Mouse (Mus musculus) lung, embryonic 16.5 days (tissue): ENCODE measurements around the gene Tnrc6a. TPM values are rescaled to one million over a fixed set of nuclear protein-coding genes. Genes with fewer than 3 reads are reported as not detected.
"Not testable (repeated sequence)": the region's sequence is repeated elsewhere in the genome, so short reads cannot be mapped to it uniquely, and the experiment has no call there.

Experiments used
- ATAC-seq: fragments of 200-750 bp; cut with Nextera tagmentation; 2 replicates; pipeline ENCODE4 v1.8.0; 2017; ENCODE audit warnings: low read depth, mild to moderate bottlenecking, moderate library complexity
- H3K27ac ChIP-seq: fragments of 300-500 bp; sonication (generic); 2 replicates; pipeline ENCODE4 v1.5.1; 2014; ENCODE audit warnings: mild to moderate bottlenecking, control low read depth, low read length
- H3K27me3 ChIP-seq: fragments of 300-500 bp; sonication (generic); 2 replicates; pipeline ENCODE4 v1.6.1; 2014; ENCODE audit warnings: low read depth, low read length, mixed read lengths; ENCODE audit not compliant: control insufficient read depth, insufficient read depth
- H3K36me3 ChIP-seq: fragments of 300-500 bp; sonication (generic); 2 replicates; pipeline ENCODE4 v1.6.1; 2014; ENCODE audit warnings: low read length; ENCODE audit not compliant: control insufficient read depth, insufficient read depth
- H3K4me1 ChIP-seq: fragments of 300-500 bp; sonication (generic); replicated peaks from 2 replicates; pipeline ENCODE4 v1.6.1; 2014; ENCODE audit warnings: low read length, mixed read lengths; ENCODE audit not compliant: control insufficient read depth, insufficient read depth
- H3K4me2 ChIP-seq: fragments of 300-500 bp; sonication (generic); 2 replicates; pipeline ENCODE4 v1.6.1; 2014; ENCODE audit warnings: low read depth, low read length, control low read depth
- H3K4me3 ChIP-seq: fragments of 300-500 bp; sonication (generic); 2 replicates; pipeline ENCODE4 v1.5.1; 2014; ENCODE audit warnings: mild to moderate bottlenecking, low read length, control low read depth
- H3K9ac ChIP-seq: fragments of 300-500 bp; sonication (generic); 2 replicates; pipeline ENCODE4 v1.6.1; 2014; ENCODE audit warnings: low read length, control low read depth
- H3K9me3 ChIP-seq: fragments of 300-500 bp; sonication (generic); 2 replicates; pipeline ENCODE4 v1.6.1; 2016; ENCODE audit warnings: low read length; ENCODE audit not compliant: control insufficient read depth
- WGBS: fragments of 180-500 bp; shearing (Covaris S2); extraction: QIAGEN DNeasy Blood & Tissue Kit; methylation state at CpG from one replicate; pipeline ENCODE4 v1.1.7; 2014; 5-methylcytosine and 5-hydroxymethylcytosine counted together
- polyA plus RNA-seq: library from polyadenylated mRNA; unstranded; fragments of >200 nt; fragmentation: Nextera tagmentation; extraction: Ambion mirVana; gene quantifications from 2 replicates; pipeline ENCODE4 v1.2.1, GENCODE M21; 2015

Gene Tnrc6a
- polyA plus RNA-seq, 1 experiment from 2014 or later = 41.9 TPM

DNA sequence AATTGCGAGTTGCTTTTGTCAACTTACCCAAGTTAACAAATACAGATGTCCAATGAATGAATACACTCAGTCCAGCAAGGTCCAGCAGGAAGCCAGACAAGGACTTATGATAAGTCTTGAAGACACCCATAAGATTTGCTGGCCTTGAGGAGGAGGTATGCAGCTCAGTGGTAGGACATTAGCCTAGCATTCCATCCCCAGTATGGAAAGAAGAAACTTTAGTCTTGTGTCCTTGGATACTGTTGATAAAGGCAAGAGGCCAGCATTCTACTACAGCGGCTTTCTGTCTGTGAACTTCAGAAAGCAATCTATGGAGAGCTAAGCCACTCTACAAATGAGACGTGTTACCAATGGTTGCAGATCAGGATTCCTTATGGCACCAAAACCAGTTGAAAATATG lies 22.4 kb upstream of the Tnrc6a start:
- Histone ChIP-seq H3K27ac (no peak overlapping the region), H3K4me3 (no peak overlapping the region), H3K9ac (no peak overlapping the region), H3K4me1 (peaks cover 21% of the 10 kb centered on the region), H3K36me3 (no peaks in the 10 kb centered on the region), H3K27me3 (no peaks in the 10 kb centered on the region), H3K9me3 (no peaks in the 10 kb centered on the region), H3K4me2 (no peak overlapping the region)
- no peak for ATAC-seq
- 79% methylated on average over 3 of the region's 3 CpGs for WGBS

DNA sequence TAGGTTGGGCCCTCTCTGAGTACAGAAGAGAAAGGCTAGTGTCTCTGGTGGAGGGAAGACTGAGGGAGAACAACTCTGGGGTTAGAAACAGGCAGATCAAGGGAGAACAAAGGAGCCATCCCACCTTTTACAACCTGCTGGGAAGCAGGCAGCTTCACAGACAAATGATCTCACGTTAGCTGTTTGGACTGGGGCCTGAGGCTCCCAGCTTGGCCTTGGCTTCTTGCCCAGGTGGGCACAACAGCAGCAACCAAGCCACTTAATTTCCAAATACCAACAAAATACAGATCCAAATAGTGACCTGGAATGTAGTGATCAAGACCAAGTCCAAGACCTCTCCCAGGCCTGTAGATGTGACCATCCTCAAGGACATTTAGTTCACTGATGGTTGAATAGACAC lies 18.3 kb upstream of the Tnrc6a start:
- not testable (repeated sequence) for H3K27ac ChIP-seq, H3K9ac ChIP-seq, ATAC-seq, H3K27me3 ChIP-seq, H3K36me3 ChIP-seq, H3K4me3 ChIP-seq, H3K4me2 ChIP-seq, H3K9me3 ChIP-seq
- H3K4me1 ChIP-seq = peaks cover 11% of the 10 kb centered on the region
- 21% methylated on average over 1 of the region's 1 CpGs for WGBS

DNA sequence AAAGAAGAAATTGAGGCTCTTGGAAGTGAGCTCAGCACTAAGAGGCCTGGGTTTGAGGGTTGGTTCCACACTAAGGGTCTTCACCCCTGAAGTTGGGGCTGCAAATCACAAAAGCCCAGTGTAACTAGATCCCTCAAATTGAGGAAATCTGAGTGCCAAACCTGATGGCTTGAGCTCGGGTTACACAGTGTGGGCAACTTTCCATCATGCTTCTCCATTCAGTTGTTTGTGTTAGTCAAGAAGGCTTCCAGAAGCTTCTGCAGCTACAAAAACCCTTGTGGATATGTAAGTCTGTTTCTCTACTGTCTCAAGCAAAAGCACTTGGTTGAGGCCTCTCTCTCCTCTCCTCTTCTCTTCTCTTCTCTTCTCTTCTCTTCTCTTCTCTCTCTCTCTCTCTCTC lies 17.8 kb upstream of the Tnrc6a start:
- Histone ChIP-seq H3K27ac (no peak overlapping the region), H3K4me3 (no peak overlapping the region), H3K27me3 (no peaks in the 10 kb centered on the region), H3K4me1 (peaks cover 16% of the 10 kb centered on the region), H3K9me3 (no peaks in the 10 kb centered on the region), H3K9ac (no peak overlapping the region), H3K4me2 (no peak overlapping the region), H3K36me3 (no peaks in the 10 kb centered on the region)
- WGBS = 43% methylated on average over 1 of the region's 1 CpGs
- no peak for ATAC-seq

DNA sequence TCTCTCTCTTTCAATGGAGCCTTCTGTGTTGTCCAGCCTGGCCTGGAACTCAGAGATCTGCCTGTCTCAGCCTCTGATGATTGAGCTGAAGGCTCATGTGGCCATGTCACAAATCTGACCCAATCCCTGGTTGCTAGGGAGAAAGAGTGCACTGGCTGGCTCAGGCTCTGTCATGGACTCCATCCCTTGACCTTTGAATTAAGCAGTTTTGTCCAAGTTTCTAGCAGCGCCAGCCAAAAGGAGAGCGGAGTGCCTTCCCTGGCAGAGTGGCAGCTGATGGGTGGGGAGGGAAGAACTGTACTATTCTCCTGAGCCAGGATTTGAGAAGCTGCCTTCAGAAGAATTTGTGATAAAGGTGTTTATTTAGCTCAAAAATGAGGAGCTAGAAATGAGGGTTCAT lies 17.4 kb upstream of the Tnrc6a start:
- Histone ChIP-seq H3K4me1 (peaks cover 19% of the 10 kb centered on the region), H3K9me3 (no peaks in the 10 kb centered on the region), H3K27ac (no peak overlapping the region), H3K36me3 (no peaks in the 10 kb centered on the region), H3K4me2 (no peak overlapping the region), H3K27me3 (no peaks in the 10 kb centered on the region), H3K4me3 (no peak overlapping the region), H3K9ac (no peak overlapping the region)
- WGBS = 77% methylated on average over 2 of the region's 2 CpGs
- ATAC-seq = no peak

DNA sequence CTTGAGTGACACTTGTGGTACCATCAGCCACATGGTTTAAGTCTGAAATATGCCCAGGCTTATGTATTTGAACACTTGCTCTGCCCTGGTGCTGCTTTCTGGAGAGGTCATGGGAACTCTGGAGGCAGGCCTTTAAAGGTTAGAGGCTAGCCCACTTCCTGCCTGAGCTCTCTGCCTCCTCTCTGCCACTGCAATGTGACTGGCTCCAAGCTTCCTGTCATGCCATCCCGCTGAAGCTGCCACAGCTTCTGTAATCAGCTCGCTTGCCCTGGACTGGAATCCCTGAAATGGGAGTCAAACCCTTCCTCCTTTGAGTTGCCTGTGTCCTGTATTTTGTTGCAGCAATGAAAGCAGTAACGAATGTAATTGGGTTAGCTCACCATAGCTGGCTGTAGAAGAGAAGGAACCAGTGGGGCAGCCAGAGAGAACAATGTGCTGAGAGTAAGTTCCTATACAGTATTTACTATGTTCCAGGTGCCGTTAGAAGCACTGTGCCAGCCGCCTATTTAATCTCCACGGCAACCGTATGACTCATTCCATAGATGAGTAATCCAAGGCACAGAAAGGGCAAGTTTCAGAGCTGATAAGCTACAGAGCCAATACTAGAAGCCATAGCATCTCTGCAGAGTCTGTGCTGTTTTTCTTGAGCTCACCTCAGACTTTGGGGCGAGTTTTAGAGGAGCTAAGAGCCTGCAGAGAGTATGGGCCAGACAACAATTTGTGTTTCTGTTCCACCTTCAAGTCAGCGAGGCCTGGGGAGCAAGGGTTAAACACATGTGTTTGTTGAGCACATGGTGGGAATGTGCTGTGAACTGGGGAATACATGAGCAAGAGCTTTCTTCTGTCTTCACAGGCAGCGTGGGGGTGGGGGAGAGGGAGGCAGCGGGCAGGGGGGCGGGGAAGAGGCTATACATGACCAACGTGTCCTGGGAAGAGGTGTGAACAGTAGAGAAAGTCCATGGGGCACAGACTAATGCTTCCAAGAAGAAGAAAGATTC lies 15.3 kb upstream of the Tnrc6a start:
- ATAC-seq = peak; percentile 80
- peak overlapping the region; percentile 28; the same call in 1 of the 2 replicates for H3K27ac ChIP-seq
- 45% methylated on average over 13 of the region's 13 CpGs for WGBS

DNA sequence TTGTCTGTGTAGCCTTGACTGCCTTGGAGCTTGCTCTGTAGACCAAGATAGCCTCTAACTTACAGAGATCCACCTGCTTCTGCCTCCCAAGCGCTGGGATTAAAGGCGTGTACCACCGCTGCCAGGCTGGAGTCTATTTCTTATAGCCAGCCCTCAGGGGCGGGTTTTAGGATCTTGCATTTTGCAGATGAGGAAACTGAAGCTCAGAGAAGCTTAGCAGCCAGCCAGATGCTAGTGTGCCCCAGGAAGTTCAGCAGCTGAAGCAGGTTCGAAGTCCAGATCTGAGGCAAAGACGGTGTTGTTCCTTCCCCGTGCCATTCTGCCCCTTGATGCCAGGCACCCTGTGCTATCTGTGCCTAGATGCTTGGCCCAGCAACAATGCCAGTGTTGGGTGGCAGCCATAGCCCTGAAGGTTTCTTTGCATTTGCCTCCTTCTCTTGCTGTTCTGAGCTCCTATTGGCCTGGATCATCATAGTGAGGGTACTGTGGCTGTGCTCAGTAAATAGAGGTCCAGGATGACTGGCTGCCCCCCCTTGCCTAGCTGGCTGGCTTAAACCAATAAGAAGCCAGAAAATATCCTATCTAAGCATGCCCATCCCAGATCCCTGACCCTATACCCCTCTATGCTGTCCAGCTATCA lies 14.2 kb upstream of the Tnrc6a start:
- H3K27me3 ChIP-seq = no peaks in the 10 kb centered on the region
- no peaks in the 10 kb centered on the region for H3K36me3 ChIP-seq
- WGBS = 89% methylated on average over 7 of the region's 7 CpGs
- no peak overlapping the region for H3K9ac ChIP-seq
- peaks cover 19% of the 10 kb centered on the region for H3K4me1 ChIP-seq
- no peak overlapping the region for H3K4me3 ChIP-seq
- H3K27ac ChIP-seq = no peak overlapping the region
- H3K4me2 ChIP-seq = no peak overlapping the region
- ATAC-seq = no peak
- no peaks in the 10 kb centered on the region for H3K9me3 ChIP-seq

More for the DNA sequence above, 15.3 kb upstream of the Tnrc6a start:
- H3K9ac ChIP-seq = no peak overlapping the region
- H3K27me3 ChIP-seq = no peaks in the 10 kb centered on the region
- no peak overlapping the region for H3K4me3 ChIP-seq
- peaks cover 19% of the 10 kb centered on the region for H3K4me1 ChIP-seq
- no peaks in the 10 kb centered on the region for H3K9me3 ChIP-seq
- no peaks in the 10 kb centered on the region for H3K36me3 ChIP-seq
- H3K4me2 ChIP-seq = no peak overlapping the region

DNA sequence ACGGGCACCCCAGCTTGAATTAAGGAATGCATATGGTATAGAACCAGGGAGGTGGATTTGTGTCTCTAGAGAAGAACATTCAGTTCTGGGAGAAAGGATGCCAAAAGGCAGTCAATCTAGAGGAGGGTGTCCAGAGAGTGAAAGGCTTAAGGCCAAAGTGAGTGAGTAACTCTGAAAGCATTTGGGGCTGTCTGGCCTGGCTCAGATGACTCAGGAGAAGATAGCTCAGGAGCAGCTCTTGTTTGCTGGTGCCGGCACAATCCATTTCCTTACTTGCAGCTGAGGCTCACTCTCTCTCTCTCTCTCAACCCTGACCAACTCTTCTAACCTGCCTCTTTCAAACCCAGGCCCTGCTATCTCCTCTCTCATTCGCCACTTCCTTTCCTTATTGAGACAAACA lies 13.6 kb upstream of the Tnrc6a start:
- 47% methylated on average over 3 of the region's 3 CpGs for WGBS
- H3K9ac ChIP-seq = no peak overlapping the region
- H3K4me1 ChIP-seq = peaks cover 16% of the 10 kb centered on the region
- no peak overlapping the region for H3K4me3 ChIP-seq
- no peaks in the 10 kb centered on the region for H3K36me3 ChIP-seq
- no peaks in the 10 kb centered on the region for H3K9me3 ChIP-seq
- ATAC-seq = peak; percentile 63
- H3K27ac ChIP-seq = no peak overlapping the region
- H3K4me2 ChIP-seq = no peak overlapping the region
- no peaks in the 10 kb centered on the region for H3K27me3 ChIP-seq

DNA sequence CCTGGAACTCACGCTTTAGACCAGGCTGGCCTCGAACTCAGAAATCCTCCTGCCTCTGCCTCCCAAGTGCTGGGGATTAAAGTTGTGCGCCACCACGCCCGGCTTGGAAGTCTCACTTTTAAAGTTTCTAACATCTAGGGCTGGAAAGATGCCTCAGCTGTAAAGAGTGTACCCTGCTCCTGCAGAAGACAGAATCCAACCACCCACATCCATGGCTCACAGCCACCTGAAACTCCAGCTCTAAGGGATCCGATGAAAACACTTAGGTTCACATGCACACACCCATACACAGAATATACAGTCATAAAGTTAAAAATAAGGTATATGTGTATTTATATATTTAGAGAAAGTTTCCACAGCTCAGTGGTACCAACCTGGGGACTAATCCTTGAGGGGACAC lies 10.1 kb upstream of the Tnrc6a start:
- Histone ChIP-seq H3K4me1 (peaks cover 15% of the 10 kb centered on the region), H3K9ac (no peak overlapping the region), H3K4me2 (no peak overlapping the region), H3K36me3 (no peaks in the 10 kb centered on the region), H3K4me3 (no peak overlapping the region), H3K27ac (no peak overlapping the region), H3K9me3 (no peaks in the 10 kb centered on the region), H3K27me3 (no peaks in the 10 kb centered on the region)
- no peak for ATAC-seq
- WGBS = 89% methylated on average over 6 of the region's 6 CpGs

DNA sequence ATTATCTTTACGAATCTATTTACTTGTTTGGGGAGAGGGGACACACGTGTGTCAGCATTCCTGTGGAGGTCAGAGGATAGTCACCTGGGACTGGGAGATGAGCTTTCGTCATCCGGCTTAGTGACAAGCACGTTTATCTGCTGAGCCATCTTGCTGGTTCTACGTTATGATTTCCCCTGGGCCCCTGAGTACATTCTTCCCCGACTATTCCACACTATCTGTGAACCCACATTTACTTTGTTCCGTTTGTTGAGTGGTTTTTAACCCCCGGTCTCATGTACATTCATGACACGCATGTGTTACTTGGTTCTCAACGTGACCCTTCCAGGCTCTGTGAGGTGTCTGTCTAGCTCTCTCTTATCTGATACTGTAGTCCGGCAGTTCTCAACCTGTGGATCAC lies 6.9 kb upstream of the Tnrc6a start:
- no peak overlapping the region for H3K4me3 ChIP-seq
- ATAC-seq = no peak
- no peak overlapping the region for H3K27ac ChIP-seq
- H3K4me1 ChIP-seq = no peaks in the 10 kb centered on the region
- no peak overlapping the region for H3K9ac ChIP-seq
- no peaks in the 10 kb centered on the region for H3K9me3 ChIP-seq
- WGBS = 66% methylated on average over 12 of the region's 12 CpGs
- no peak overlapping the region for H3K4me2 ChIP-seq
- H3K27me3 ChIP-seq = no peaks in the 10 kb centered on the region
- H3K36me3 ChIP-seq = no peaks in the 10 kb centered on the region
